Mouse (Mus musculus) c-Kit-positive CD71-positive TER-119-negative erythroid progenitor cells, embryonic 14.5 days (primary cell): ENCODE data around the gene Ttll8.

Experiments
- DNase-seq: peaks from one replicate; pipeline ENCODE4 v3.0.0-alpha.2; 2013; ENCODE audit warnings: low read depth

The Ttll8 gene

GRCm38 (mm10) chr15:88921131-88921991 lies 32.9 kb downstream of the Ttll8 start:
- peak; percentile 55 for DNase-seq

- no peak for DNase-seq
These were observed 34.2 kb downstream of the Ttll8 start for GRCm38 (mm10) chr15:88920065-88920464.

- no peak for DNase-seq
These were observed 34.9 kb downstream of the Ttll8 start for GRCm38 (mm10) chr15:88919328-88919727.

GRCm38 (mm10) chr15:88917126-88917525 lies 37.1 kb downstream of the Ttll8 start:
- DNase-seq = no peak

- no peak for DNase-seq
These were observed 37.9 kb downstream of the Ttll8 start for GRCm38 (mm10) chr15:88916366-88916765.

GRCm38 (mm10) chr15:88915046-88915445 lies 39.2 kb downstream of the Ttll8 start:
- DNase-seq = no peak

- DNase-seq = no peak
These were observed 47.9 kb downstream of the Ttll8 start for GRCm38 (mm10) chr15:88906347-88906746.

GRCm38 (mm10) chr15:88904056-88904811 lies 50.0 kb downstream of the Ttll8 start:
- no peak for DNase-seq

GRCm38 (mm10) chr15:88903086-88903485 lies 51.1 kb downstream of the Ttll8 start:
- DNase-seq = no peak

GRCm38 (mm10) chr15:88902200-88902875 lies 51.9 kb downstream of the Ttll8 start:
- DNase-seq = no peak

GRCm38 (mm10) chr15:88896341-88896980 lies 57.8 kb downstream of the Ttll8 start:
- DNase-seq = no peak

GRCm38 (mm10) chr15:88895891-88896290 lies 58.3 kb downstream of the Ttll8 start:
- no peak for DNase-seq

- DNase-seq = no peak
These were observed 59.1 kb downstream of the Ttll8 start for GRCm38 (mm10) chr15:88895119-88895518.

GRCm38 (mm10) chr15:88892876-88893275 lies 61.3 kb downstream of the Ttll8 start:
- DNase-seq = no peak

- no peak for DNase-seq
These were observed 62.0 kb downstream of the Ttll8 start for GRCm38 (mm10) chr15:88892252-88892651.

GRCm38 (mm10) chr15:88891676-88892040 lies 62.6 kb downstream of the Ttll8 start:
- DNase-seq = no peak

- peak; percentile 65 for DNase-seq
These were observed 63.2 kb downstream of the Ttll8 start for GRCm38 (mm10) chr15:88890751-88891675.

GRCm38 (mm10) chr15:88889994-88890393 lies 64.2 kb downstream of the Ttll8 start:
- DNase-seq = no peak

GRCm38 (mm10) chr15:88889032-88889431 lies 65.2 kb downstream of the Ttll8 start:
- no peak for DNase-seq

- DNase-seq = no peak
These were observed 68.8 kb downstream of the Ttll8 start for GRCm38 (mm10) chr15:88885376-88885775.

- DNase-seq = no peak
These were observed 70.9 kb downstream of the Ttll8 start for GRCm38 (mm10) chr15:88883342-88883741.
